Comparison of ENCODE assay signal across 9 mouse cellular contexts in the genomic region with DNA sequence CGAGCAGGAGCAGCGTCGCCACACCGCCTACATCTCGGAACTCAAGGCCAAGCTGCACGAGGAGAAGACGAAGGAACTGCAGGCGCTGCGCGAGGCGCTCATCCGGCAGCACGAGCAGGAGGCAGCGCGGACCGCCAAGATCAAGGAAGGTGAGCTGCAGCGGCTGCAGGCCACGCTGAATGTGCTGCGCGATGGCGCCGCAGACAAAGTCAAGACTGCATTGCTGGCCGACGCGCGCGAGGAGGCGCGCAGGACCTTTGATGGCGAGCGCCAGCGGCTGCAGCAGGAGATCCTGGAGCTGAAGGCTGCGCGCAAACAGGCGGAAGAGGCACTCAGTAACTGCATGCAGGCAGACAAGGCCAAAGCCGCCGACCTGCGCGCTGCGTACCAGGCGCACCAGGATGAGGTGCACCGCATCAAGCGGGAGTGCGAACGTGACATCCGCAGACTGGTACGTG. TPM values are rescaled to one million over a fixed set of nuclear protein-coding genes. Genes with fewer than 3 reads are reported as not detected.
DNase-seq lines count a peak whose midpoint lies in the region; ATAC-seq and TF ChIP-seq lines count a peak whose summit lies in the region.
"Had no signal": no experiment of that assay in that cellular context is flagged by ENCODE, and none has a peak within 500 bp of the region (broad histone marks: within the 10 kb centered on the region; RNA-seq: fewer than 3 reads in every experiment).

No protein-coding gene starts in this region.

- TF ChIP-seq CTCF in lung, postnatal 0 days (IDR thresholded peaks at IDR 0.05): no peak

- H3K36me3 ChIP-seq in lung, embryonic 15.5 days: no peaks in the 10 kb centered on the region
- no peaks in the 10 kb centered on the region for H3K36me3 ChIP-seq in lung, postnatal 0 days (ENCODE audit: insufficient read depth, low read length)
- H3K36me3 ChIP-seq in hindbrain, embryonic 13.5 days: peaks cover 5% of the 10 kb centered on the region; the same call in 1 of the 2 replicates
- H3K36me3 ChIP-seq in neural tube, embryonic 13.5 days: 0 out of 2 replicates have a peak, but pooled peaks cover 3% of the 10 kb centered on the region

- peaks cover 39% of the 10 kb centered on the region for H3K27me3 ChIP-seq in lung, embryonic 15.5 days
- peaks cover 5% of the 10 kb centered on the region; the same call in 1 of the 2 replicates for H3K27me3 ChIP-seq in lung, postnatal 0 days (replicated peaks; ENCODE audit: insufficient read depth, low read length)
- peaks cover 52% of the 10 kb centered on the region for H3K27me3 ChIP-seq in hindbrain, embryonic 13.5 days
- H3K27me3 ChIP-seq in neural tube, embryonic 13.5 days: peaks cover 48% of the 10 kb centered on the region

- peak overlapping the region; percentile 19 for H3K4me3 ChIP-seq in lung, embryonic 15.5 days
- no peak overlapping the region for H3K4me3 ChIP-seq in lung, postnatal 0 days (ENCODE audit: low read depth, low read length)
- H3K4me3 ChIP-seq in hindbrain, embryonic 13.5 days: peak overlapping the region; percentile 34
- peak overlapping the region; percentile 32 for H3K4me3 ChIP-seq in neural tube, embryonic 13.5 days

- H3K9ac ChIP-seq in lung, embryonic 15.5 days: no peak overlapping the region
- no peak overlapping the region for H3K9ac ChIP-seq in lung, postnatal 0 days (replicated peaks; ENCODE audit: low read depth)
- peak overlapping the region; percentile 71 for H3K9ac ChIP-seq in hindbrain, embryonic 13.5 days
- H3K9ac ChIP-seq in neural tube, embryonic 13.5 days: peak overlapping the region; percentile 61

- H3K9me3 ChIP-seq in lung, embryonic 15.5 days: no peaks in the 10 kb centered on the region
- no peaks in the 10 kb centered on the region for H3K9me3 ChIP-seq in lung, postnatal 0 days (ENCODE audit: low read length)
- H3K9me3 ChIP-seq in hindbrain, embryonic 13.5 days: no peaks in the 10 kb centered on the region
- H3K9me3 ChIP-seq in neural tube, embryonic 13.5 days: no peaks in the 10 kb centered on the region

- intact Hi-C loops in left cerebral cortex, postnatal 36 days (cut with DNase I): no loop called here

- no peak for TF ChIP-seq EP300 in lung, postnatal 0 days (IDR thresholded peaks at IDR 0.05)

- H3K4me1 ChIP-seq in lung, embryonic 15.5 days: 0 out of 2 replicates have a peak, but pooled peaks cover 3% of the 10 kb centered on the region
- H3K4me1 ChIP-seq in lung, postnatal 0 days (ENCODE audit: insufficient read depth, low read depth, low read length): no peaks in the 10 kb centered on the region
- peaks cover 16% of the 10 kb centered on the region for H3K4me1 ChIP-seq in hindbrain, embryonic 13.5 days (replicated peaks)
- H3K4me1 ChIP-seq in neural tube, embryonic 13.5 days (replicated peaks): peaks cover 12% of the 10 kb centered on the region

- no peak for DNase-seq in lung, postnatal 0 days (ENCODE audit: low spot score)
- DNase-seq in cerebellum, adult 9-11 months: peak; percentile 42
- DNase-seq in urinary bladder, adult 2 months (ENCODE audit: low spot score): no peak
- no peak for DNase-seq in left cerebral cortex, postnatal 36 days (ENCODE audit: low spot score in 2 of 2)

- H3K4me2 ChIP-seq in lung, embryonic 15.5 days: peak overlapping the region; percentile 51
- no peak overlapping the region for H3K4me2 ChIP-seq in lung, postnatal 0 days (replicated peaks; ENCODE audit: low read depth, low read length)
- peak overlapping the region; percentile 63 for H3K4me2 ChIP-seq in hindbrain, embryonic 13.5 days
- H3K4me2 ChIP-seq in neural tube, embryonic 13.5 days: peak overlapping the region; percentile 58

- under 1% methylated on average over 47 of the region's 47 CpGs for WGBS in lung, embryonic 15.5 days
- under 1% methylated on average over 47 of the region's 47 CpGs for WGBS in lung, postnatal 0 days
- WGBS in hindbrain, embryonic 13.5 days: under 1% methylated on average over 47 of the region's 47 CpGs
- WGBS in neural tube, embryonic 13.5 days: under 1% methylated on average over 47 of the region's 47 CpGs

- ATAC-seq in lung, embryonic 15.5 days (ENCODE audit: borderline replicate concordance, extremely low read depth, low FRiP score, low TSS enrichment): no peak
- no peak for ATAC-seq in lung, postnatal 0 days
- peak; percentile 67 for ATAC-seq in hindbrain, embryonic 13.5 days (ENCODE audit: low FRiP score)
- peak; percentile 80 for ATAC-seq in neural tube, embryonic 13.5 days (ENCODE audit: low read depth)
- ATAC-seq in inflammation-experienced regulatory T-cells, adult 6 months: no peak

- no peak overlapping the region for H3K27ac ChIP-seq in lung, embryonic 15.5 days
- H3K27ac ChIP-seq in lung, postnatal 0 days (ENCODE audit: low read length): no peak overlapping the region
- peak overlapping the region; percentile 55; the same call in 1 of the 2 replicates for H3K27ac ChIP-seq in hindbrain, embryonic 13.5 days
- H3K27ac ChIP-seq in neural tube, embryonic 13.5 days (replicated peaks): no peak overlapping the region
- H3K27ac ChIP-seq: macrophage had no signal

RNA-seq across cellular contexts. Expression of a gene that starts 6.0 kb away (rescaled TPM):
- polyA plus RNA-seq in lung, embryonic 15.5 days (2015; fragmentation: Nextera tagmentation; extraction: Ambion mirVana): not detected in 2 replicates
- polyA plus RNA-seq in lung, postnatal 0 days (2015; fragmentation: Nextera tagmentation; extraction: Ambion mirVana): not detected in 2 replicates
- 1.5 and 1.6 TPM in 2 replicates for polyA plus RNA-seq in hindbrain, embryonic 13.5 days (2015; fragmentation: Nextera tagmentation; extraction: Ambion mirVana)
- polyA plus RNA-seq in neural tube, embryonic 13.5 days (2015; fragmentation: Nextera tagmentation; extraction: Ambion mirVana): 1.2 and 1.5 TPM in 2 replicates
- 1 to 10 TPM in 2 of 3 experiments, under 1 TPM in 1; 0.30 to 2.4 (median 2.2) TPM for polyA plus RNA-seq in inflammation-experienced regulatory T-cells, adult 6 months (2017; shearing (Covaris generic))
- 0.19 and 0.21 TPM in 2 replicates for polyA plus RNA-seq in urinary bladder, adult 2 months (2012; rRNA removed)
- 10 to 100 TPM; 25.8 to 54.0 TPM for total RNA-seq in left cerebral cortex, postnatal 36 days (2021)
- polyA plus RNA-seq: macrophage had no signal

Comparison
In these comparisons a context has a peak if more than half of its experiments do, and no peak if none do; other contexts are left out.
1. ATAC-seq: peak in hindbrain, embryonic 13.5 days (single experiment) and neural tube, embryonic 13.5 days (single experiment); none in lung, embryonic 15.5 days (single experiment), lung, postnatal 0 days (single experiment) and inflammation-experienced regulatory T-cells, adult 6 months (single experiment).
2. H3K9ac ChIP-seq: peak in hindbrain, embryonic 13.5 days (single experiment) and neural tube, embryonic 13.5 days (single experiment); none in lung, embryonic 15.5 days (single experiment) and lung, postnatal 0 days (single experiment).